Mouse (Mus musculus): Measurements from ENCODE around the gene Phyhd1. TPM values are rescaled to one million over a fixed set of nuclear protein-coding genes. Genes with fewer than 3 reads are reported as not detected.

Gene Phyhd1
- total and polyA plus RNA-seq, 3 experiments = 0.66 to 27.5 (median 1.8) TPM

DNA sequence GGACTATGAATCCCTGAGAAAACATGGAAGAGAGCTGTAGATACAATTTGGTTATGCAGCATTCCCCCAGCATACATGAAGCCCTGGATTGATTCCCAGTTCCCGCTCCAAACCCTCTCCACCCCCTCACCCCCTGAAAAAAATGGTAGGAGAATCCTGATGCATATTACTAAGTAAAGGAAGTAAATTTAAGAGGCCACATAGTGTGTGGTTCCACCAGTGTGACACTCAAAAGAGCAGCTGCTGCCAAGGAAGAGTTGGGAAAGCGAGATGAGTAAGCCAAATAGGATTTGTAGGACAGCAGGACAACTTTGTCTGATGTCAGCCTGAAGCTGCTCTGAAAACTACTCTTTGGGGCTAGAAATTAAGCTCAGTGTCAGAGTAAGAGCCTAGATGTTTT, 45.5 kb downstream of the Phyhd1 start:
- ATAC-seq (ENCODE audit: extremely low read depth, insufficient number of reproducible peaks, low FRiP score, poor library complexity, severe bottlenecking) (no peak), DNase-seq (ENCODE audit: low spot score) (no peak)
- Histone ChIP-seq H3K9me3 (replicated peaks) (no peaks in the 10 kb centered on the region), H3K27me3 (ENCODE audit: insufficient read depth, low read length) (no peaks in the 10 kb centered on the region), H3K4me3 (ENCODE audit: low read depth, low read length) (no peak overlapping the region), H3K4me1 (ENCODE audit: insufficient read depth, low read depth, low read length) (peaks cover 10% of the 10 kb centered on the region), H3K36me3 (replicated peaks) (peaks cover 98% of the 10 kb centered on the region)
- TF ChIP-seq GATA2 (IDR thresholded peaks at IDR 0.05; ENCODE audit: borderline replicate concordance, low read depth, low read length) = no peak
- TF ChIP-seq GATA1 (IDR thresholded peaks at IDR 0.05; ENCODE audit: borderline replicate concordance, low read length) = no peak
- no peak for TF ChIP-seq CTCF (IDR thresholded peaks at IDR 0.05; ENCODE audit: low read depth, low read length)
- no peak for TF ChIP-seq POLR2AphosphoS5 (IDR thresholded peaks at IDR 0.05; ENCODE audit: insufficient replicate concordance, low read depth, low read length)
- TF ChIP-seq TAL1 (conservative IDR thresholded peaks at IDR 0.05; ENCODE audit: low read depth, low read length) = no peak

DNA sequence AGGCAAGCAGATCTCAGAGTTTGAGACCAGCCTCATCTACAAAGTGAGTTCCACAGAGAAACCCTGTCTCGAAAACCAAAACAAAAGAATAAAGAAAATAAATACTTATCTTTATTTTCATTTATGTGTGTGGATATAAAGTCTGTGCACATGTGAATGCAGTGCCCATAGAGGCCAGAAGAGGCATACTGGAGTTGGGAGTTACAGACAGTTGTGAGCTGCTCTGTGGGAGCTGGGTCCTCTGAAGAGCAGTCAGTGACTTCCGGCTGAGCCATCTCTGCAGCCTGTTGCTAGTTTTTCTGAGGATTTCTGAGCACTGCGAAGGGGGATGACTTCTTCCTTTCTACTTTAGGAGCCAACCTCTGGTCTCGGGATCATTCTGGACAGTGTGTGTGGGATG, 50.1 kb downstream of the Phyhd1 start:
- no peaks in the 10 kb centered on the region for H3K9me3 ChIP-seq (replicated peaks)
- no peak overlapping the region for H3K4me3 ChIP-seq (ENCODE audit: low read depth, low read length)
- H3K27me3 ChIP-seq (ENCODE audit: insufficient read depth, low read length) = no peaks in the 10 kb centered on the region
- H3K36me3 ChIP-seq (replicated peaks) = peaks cover 93% of the 10 kb centered on the region
- no peaks in the 10 kb centered on the region for H3K4me1 ChIP-seq (ENCODE audit: insufficient read depth, low read depth, low read length)
- DNase-seq (ENCODE audit: low spot score) = no peak
- TF ChIP-seq GATA2 (IDR thresholded peaks at IDR 0.05; ENCODE audit: borderline replicate concordance, low read depth, low read length) (no peak), GATA1 (IDR thresholded peaks at IDR 0.05; ENCODE audit: borderline replicate concordance, low read length) (no peak), CTCF (IDR thresholded peaks at IDR 0.05; ENCODE audit: low read depth, low read length) (no peak), POLR2AphosphoS5 (IDR thresholded peaks at IDR 0.05; ENCODE audit: insufficient replicate concordance, low read depth, low read length) (no peak), TAL1 (conservative IDR thresholded peaks at IDR 0.05; ENCODE audit: low read depth, low read length) (no peak)
- no peak for ATAC-seq (ENCODE audit: extremely low read depth, insufficient number of reproducible peaks, low FRiP score, poor library complexity, severe bottlenecking)

DNA sequence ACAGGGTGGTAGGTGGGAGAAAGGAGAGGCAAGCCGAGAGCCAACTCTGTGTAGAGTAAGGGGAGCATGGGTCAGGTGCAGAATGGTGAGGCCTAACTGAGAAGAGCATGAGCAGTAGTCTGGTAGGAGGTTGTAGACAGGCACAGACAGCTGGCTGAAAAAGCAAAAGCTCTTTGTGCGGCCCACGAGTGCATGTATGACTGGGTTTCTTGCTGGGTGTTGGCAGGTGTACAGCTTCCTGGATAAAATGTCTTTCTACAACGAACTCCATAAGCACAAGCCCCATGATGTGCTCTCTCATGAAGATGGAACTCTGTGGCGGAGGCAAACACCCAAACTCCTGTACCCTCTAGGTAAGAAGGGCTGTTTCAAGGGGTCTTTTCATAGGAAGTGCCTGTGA, 51.0 kb downstream of the Phyhd1 start:
- H3K9me3 ChIP-seq (replicated peaks) = no peaks in the 10 kb centered on the region
- TF ChIP-seq CTCF (IDR thresholded peaks at IDR 0.05; ENCODE audit: low read depth, low read length) (no peak), TAL1 (conservative IDR thresholded peaks at IDR 0.05; ENCODE audit: low read depth, low read length) (no peak), GATA1 (IDR thresholded peaks at IDR 0.05; ENCODE audit: borderline replicate concordance, low read length) (no peak), POLR2AphosphoS5 (IDR thresholded peaks at IDR 0.05; ENCODE audit: insufficient replicate concordance, low read depth, low read length) (no peak), GATA2 (IDR thresholded peaks at IDR 0.05; ENCODE audit: borderline replicate concordance, low read depth, low read length) (no peak)
- no peaks in the 10 kb centered on the region for H3K27me3 ChIP-seq (ENCODE audit: insufficient read depth, low read length)
- H3K36me3 ChIP-seq (replicated peaks) = peaks cover 95% of the 10 kb centered on the region
- H3K4me3 ChIP-seq (ENCODE audit: low read depth, low read length) = no peak overlapping the region
- DNase-seq (ENCODE audit: low spot score) = no peak
- no peaks in the 10 kb centered on the region for H3K4me1 ChIP-seq (ENCODE audit: insufficient read depth, low read depth, low read length)
- no peak for ATAC-seq (ENCODE audit: extremely low read depth, insufficient number of reproducible peaks, low FRiP score, poor library complexity, severe bottlenecking)

DNA sequence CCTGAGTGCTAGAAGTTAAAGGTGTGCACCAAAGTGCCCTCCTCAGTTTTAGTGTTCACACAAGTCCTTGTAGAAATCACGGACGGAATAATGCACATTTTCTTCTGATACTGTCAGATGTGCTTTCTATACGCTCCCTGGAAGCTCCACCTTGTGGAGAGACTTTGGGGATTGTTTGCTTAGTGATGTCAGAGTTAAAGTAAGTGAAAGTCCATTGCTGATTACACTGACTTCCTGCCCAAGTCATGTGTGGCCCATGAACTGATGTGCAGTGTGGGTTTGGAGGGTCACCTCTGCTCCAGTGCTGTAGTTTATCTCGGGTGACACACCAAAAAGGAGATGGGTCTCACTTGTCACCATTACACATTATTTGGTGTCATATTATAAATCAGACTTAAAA, 53.3 kb downstream of the Phyhd1 start:
- no peak for ATAC-seq (ENCODE audit: extremely low read depth, insufficient number of reproducible peaks, low FRiP score, poor library complexity, severe bottlenecking)
- Histone ChIP-seq H3K36me3 (replicated peaks) (peaks cover 95% of the 10 kb centered on the region), H3K4me1 (ENCODE audit: insufficient read depth, low read depth, low read length) (no peaks in the 10 kb centered on the region), H3K9me3 (replicated peaks) (no peaks in the 10 kb centered on the region), H3K27me3 (ENCODE audit: insufficient read depth, low read length) (no peaks in the 10 kb centered on the region), H3K4me3 (ENCODE audit: low read depth, low read length) (no peak overlapping the region)
- DNase-seq (ENCODE audit: low spot score) = no peak
- TF ChIP-seq POLR2AphosphoS5 (IDR thresholded peaks at IDR 0.05; ENCODE audit: insufficient replicate concordance, low read depth, low read length) (no peak), TAL1 (conservative IDR thresholded peaks at IDR 0.05; ENCODE audit: low read depth, low read length) (no peak), GATA2 (IDR thresholded peaks at IDR 0.05; ENCODE audit: borderline replicate concordance, low read depth, low read length) (no peak), GATA1 (IDR thresholded peaks at IDR 0.05; ENCODE audit: borderline replicate concordance, low read length) (no peak), CTCF (IDR thresholded peaks at IDR 0.05; ENCODE audit: low read depth, low read length) (no peak)

DNA sequence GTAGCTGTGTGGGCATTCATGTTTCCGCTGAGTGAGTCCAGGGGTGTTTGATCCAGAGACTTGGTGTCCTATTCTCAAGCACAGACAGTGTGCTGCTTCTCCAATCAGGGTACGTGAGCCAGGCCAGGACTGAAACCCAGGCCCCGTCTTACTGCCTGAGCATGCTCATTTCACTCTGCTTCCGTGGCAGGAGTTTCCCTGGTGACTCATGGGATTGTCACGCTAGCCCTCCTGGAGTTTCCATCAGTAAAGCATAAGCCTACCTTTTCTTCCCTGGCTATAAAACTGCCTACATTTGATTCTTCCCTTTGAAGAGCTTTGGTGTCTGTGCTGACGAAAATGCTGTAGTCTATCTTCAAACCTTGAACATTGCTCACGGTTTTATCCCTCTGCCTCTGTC, 57.1 kb downstream of the Phyhd1 start:
- Histone ChIP-seq H3K4me1 (ENCODE audit: insufficient read depth, low read depth, low read length) (no peaks in the 10 kb centered on the region), H3K27me3 (ENCODE audit: insufficient read depth, low read length) (no peaks in the 10 kb centered on the region), H3K4me3 (ENCODE audit: low read depth, low read length) (no peak overlapping the region), H3K36me3 (replicated peaks) (peaks cover 96% of the 10 kb centered on the region), H3K9me3 (replicated peaks) (no peaks in the 10 kb centered on the region)
- TF ChIP-seq TAL1 (conservative IDR thresholded peaks at IDR 0.05; ENCODE audit: low read depth, low read length) (no peak), POLR2AphosphoS5 (IDR thresholded peaks at IDR 0.05; ENCODE audit: insufficient replicate concordance, low read depth, low read length) (no peak), GATA2 (IDR thresholded peaks at IDR 0.05; ENCODE audit: borderline replicate concordance, low read depth, low read length) (no peak), CTCF (IDR thresholded peaks at IDR 0.05; ENCODE audit: low read depth, low read length) (no peak), GATA1 (IDR thresholded peaks at IDR 0.05; ENCODE audit: borderline replicate concordance, low read length) (no peak)
- ATAC-seq (ENCODE audit: extremely low read depth, insufficient number of reproducible peaks, low FRiP score, poor library complexity, severe bottlenecking) = no peak
- no peak for DNase-seq (ENCODE audit: low spot score)

DNA sequence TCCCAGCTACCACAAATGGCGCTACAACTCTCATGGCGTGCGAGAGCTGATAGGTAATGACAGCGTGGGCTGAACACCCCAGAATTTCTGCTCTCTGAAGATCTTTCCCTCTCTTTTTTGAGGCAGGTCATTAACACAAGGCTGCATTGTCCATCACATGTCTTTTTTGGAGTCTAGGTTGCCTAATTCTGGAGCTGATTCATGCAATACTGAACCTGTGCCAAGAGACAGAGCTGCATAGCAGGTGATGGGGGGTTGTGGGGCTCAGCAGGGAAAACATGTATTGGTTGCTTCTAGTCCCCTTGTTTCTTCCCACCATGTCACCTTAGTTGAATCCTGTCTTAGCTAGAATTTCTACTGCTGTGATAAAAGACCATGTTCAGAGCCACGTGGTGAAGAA, 59.3 kb downstream of the Phyhd1 start:
- DNase-seq (ENCODE audit: low spot score) = no peak
- ATAC-seq (ENCODE audit: extremely low read depth, insufficient number of reproducible peaks, low FRiP score, poor library complexity, severe bottlenecking) = no peak
- Histone ChIP-seq H3K9me3 (replicated peaks) (no peaks in the 10 kb centered on the region), H3K4me3 (ENCODE audit: low read depth, low read length) (no peak overlapping the region), H3K36me3 (replicated peaks) (peaks cover 98% of the 10 kb centered on the region), H3K4me1 (ENCODE audit: insufficient read depth, low read depth, low read length) (no peaks in the 10 kb centered on the region), H3K27me3 (ENCODE audit: insufficient read depth, low read length) (no peaks in the 10 kb centered on the region)
- no peak for TF ChIP-seq GATA2 (IDR thresholded peaks at IDR 0.05; ENCODE audit: borderline replicate concordance, low read depth, low read length)
- no peak for TF ChIP-seq CTCF (IDR thresholded peaks at IDR 0.05; ENCODE audit: low read depth, low read length)
- TF ChIP-seq GATA1 (IDR thresholded peaks at IDR 0.05; ENCODE audit: borderline replicate concordance, low read length) = no peak
- TF ChIP-seq TAL1 (conservative IDR thresholded peaks at IDR 0.05; ENCODE audit: low read depth, low read length) = no peak
- TF ChIP-seq POLR2AphosphoS5 (IDR thresholded peaks at IDR 0.05; ENCODE audit: insufficient replicate concordance, low read depth, low read length) = no peak

Measured in G1E (cell line).